8 mouse cellular contexts compared by ENCODE assay signal in the genomic region with DNA sequence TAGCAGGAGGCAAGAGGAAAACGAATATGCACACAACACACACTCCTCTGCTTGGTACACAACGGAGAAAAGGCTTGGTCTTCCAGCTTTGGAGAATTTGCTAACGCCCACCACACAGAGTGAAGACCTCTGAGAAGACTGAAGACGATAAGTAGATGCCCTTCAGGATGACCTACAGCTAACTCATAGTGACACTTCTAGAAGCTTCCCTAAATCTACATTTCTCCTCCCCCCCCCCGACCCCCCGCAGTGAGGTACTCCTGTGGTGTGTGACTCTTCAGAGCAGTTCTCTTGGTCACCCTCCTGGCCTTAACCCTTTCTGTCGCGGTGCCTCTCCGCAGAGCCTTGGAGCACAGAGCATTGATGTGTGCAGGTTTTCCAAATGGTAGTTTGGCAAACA. TPM values are rescaled to one million over a fixed set of nuclear protein-coding genes. Genes with fewer than 3 reads are reported as not detected.
DNase-seq lines count a peak whose midpoint lies in the region; ATAC-seq and TF ChIP-seq lines count a peak whose summit lies in the region.

No protein-coding gene starts in this region.

- H3K4me1 ChIP-seq in lung, postnatal 0 days (ENCODE audit: insufficient read depth, low read depth, low read length) = peaks cover 7% of the 10 kb centered on the region; the same call in 1 of the 2 replicates
- H3K4me1 ChIP-seq in liver, embryonic 12.5 days = peaks cover 40% of the 10 kb centered on the region
- H3K4me1 ChIP-seq in stomach, postnatal 0 days (replicated peaks; ENCODE audit: control insufficient read depth, insufficient read depth) = peaks cover 3% of the 10 kb centered on the region; the same call in 1 of the 2 replicates

- H3K4me2 ChIP-seq in lung, postnatal 0 days (replicated peaks; ENCODE audit: low read depth, low read length) = peak overlapping the region; percentile 94; the same call in 1 of the 2 replicates
- peak overlapping the region; percentile 93 for H3K4me2 ChIP-seq in liver, embryonic 12.5 days
- peak overlapping the region; percentile 84 for H3K4me2 ChIP-seq in stomach, postnatal 0 days (replicated peaks; ENCODE audit: low read depth)

- ATAC-seq in lung, postnatal 0 days = no peak
- no peak for ATAC-seq in liver, embryonic 12.5 days
- ATAC-seq in stomach, postnatal 0 days (ENCODE audit: low FRiP score, low TSS enrichment) = no peak

- WGBS in lung, postnatal 0 days = 31% methylated on average over 9 of the region's 9 CpGs
- 26% methylated on average over 9 of the region's 9 CpGs for WGBS in liver, embryonic 12.5 days (ENCODE audit: insufficient replicate concordance)
- 34% methylated on average over 9 of the region's 9 CpGs for WGBS in stomach, postnatal 0 days

- no peak overlapping the region for H3K27ac ChIP-seq in lung, postnatal 0 days (ENCODE audit: low read length)
- no peak overlapping the region for H3K27ac ChIP-seq in liver, embryonic 12.5 days
- no peak overlapping the region for H3K27ac ChIP-seq in stomach, postnatal 0 days (replicated peaks)

- H3K36me3 ChIP-seq in lung, postnatal 0 days (ENCODE audit: insufficient read depth, low read length) = no peaks in the 10 kb centered on the region
- H3K36me3 ChIP-seq in liver, embryonic 12.5 days = no peaks in the 10 kb centered on the region
- H3K36me3 ChIP-seq in stomach, postnatal 0 days (ENCODE audit: control insufficient read depth, insufficient read depth, low read length) = no peaks in the 10 kb centered on the region

- H3K9me3 ChIP-seq in lung, postnatal 0 days (ENCODE audit: low read length) = no peaks in the 10 kb centered on the region
- no peaks in the 10 kb centered on the region for H3K9me3 ChIP-seq in liver, embryonic 12.5 days (replicated peaks)
- no peaks in the 10 kb centered on the region for H3K9me3 ChIP-seq in stomach, postnatal 0 days (ENCODE audit: control insufficient read depth, low read length)

- no peak overlapping the region for H3K9ac ChIP-seq in lung, postnatal 0 days (replicated peaks; ENCODE audit: low read depth)
- no peak overlapping the region for H3K9ac ChIP-seq in liver, embryonic 12.5 days
- no peak overlapping the region for H3K9ac ChIP-seq in stomach, postnatal 0 days (ENCODE audit: low read length)

- H3K27me3 ChIP-seq in lung, postnatal 0 days (replicated peaks; ENCODE audit: insufficient read depth, low read length) = peaks cover 10% of the 10 kb centered on the region; the same call in 1 of the 2 replicates
- H3K27me3 ChIP-seq in liver, embryonic 12.5 days (replicated peaks) = peaks cover 77% of the 10 kb centered on the region
- H3K27me3 ChIP-seq in stomach, postnatal 0 days (ENCODE audit: control insufficient read depth, insufficient read depth, low read length) = no peaks in the 10 kb centered on the region

- TF ChIP-seq EP300 in lung, postnatal 0 days (IDR thresholded peaks at IDR 0.05) = no peak
- TF ChIP-seq EP300 in stomach, postnatal 0 days (optimal IDR thresholded peaks at IDR 0.05) = no peak

- H3K4me3 ChIP-seq in lung, postnatal 0 days (ENCODE audit: low read depth, low read length) = peak overlapping the region; percentile 62; the same call in 1 of the 2 replicates
- no peak overlapping the region for H3K4me3 ChIP-seq in liver, embryonic 12.5 days
- H3K4me3 ChIP-seq in stomach, postnatal 0 days (ENCODE audit: low read depth, low read length) = peak overlapping the region; percentile 74; the same call in 1 of the 2 replicates

- peak; percentile 8 for DNase-seq in embryo, embryonic 10.5 days (ENCODE audit: low spot score)
- DNase-seq in embryo, embryonic 10 days (ENCODE audit: low spot score) = no peak
- no peak for DNase-seq in lung, postnatal 0 days (ENCODE audit: low spot score)
- DNase-seq in lung, postnatal 10 days = no peak
- no peak for DNase-seq in stomach, postnatal 0 days (ENCODE audit: low spot score)
- DNase-seq in adrenal gland, postnatal 4 days (ENCODE audit: low spot score in 2 of 2) = no peak
- DNase-seq in adrenal gland, adult 18-20 months (ENCODE audit: low spot score in 2 of 2) = no peak

- TF ChIP-seq CTCF in lung, postnatal 0 days (IDR thresholded peaks at IDR 0.05) = no peak
- no peak for TF ChIP-seq CTCF in stomach, postnatal 0 days (IDR thresholded peaks at IDR 0.05; ENCODE audit: low read depth)

RNA-seq across cellular contexts. Expression of gene Fgf2, which starts 0.5 kb away (rescaled TPM):
- 1.5 and 2.1 TPM in 2 replicates for polyA plus RNA-seq in lung, postnatal 0 days (2015; fragmentation: Nextera tagmentation; extraction: Ambion mirVana)
- 0.25 and 0.30 TPM in 2 replicates for polyA plus RNA-seq in liver, embryonic 12.5 days (2016; fragmentation: Nextera tagmentation; extraction: Ambion mirVana)
- polyA plus RNA-seq in stomach, postnatal 0 days (2015; fragmentation: Nextera tagmentation; extraction: Ambion mirVana) = 1.1 and 1.2 TPM in 2 replicates
- total RNA-seq in adrenal gland, postnatal 4 days (2021) = 1 to 10 TPM; 5.0 to 7.1 TPM
- 1 to 10 TPM; 2.8 to 8.0 TPM for total RNA-seq in adrenal gland, adult 18-20 months (2021)

RNA-seq across cellular contexts. Expression of gene Cetn4, which starts 35.2 kb away (rescaled TPM):
- polyA plus RNA-seq in lung, postnatal 0 days (2015; fragmentation: Nextera tagmentation; extraction: Ambion mirVana) = 6.5 and 7.1 TPM in 2 replicates
- 1.7 and 2.3 TPM in 2 replicates for polyA plus RNA-seq in liver, embryonic 12.5 days (2016; fragmentation: Nextera tagmentation; extraction: Ambion mirVana)
- 1.7 and 1.8 TPM in 2 replicates for polyA plus RNA-seq in stomach, postnatal 0 days (2015; fragmentation: Nextera tagmentation; extraction: Ambion mirVana)
- 1 to 10 TPM; 4.4 to 5.3 TPM for total RNA-seq in adrenal gland, postnatal 4 days (2021)
- 1 to 10 TPM; 3.5 to 6.7 TPM for total RNA-seq in adrenal gland, adult 18-20 months (2021)

RNA-seq across cellular contexts. Expression of gene Bbs12, which starts 35.3 kb away (rescaled TPM):
- polyA plus RNA-seq in lung, postnatal 0 days (2015; fragmentation: Nextera tagmentation; extraction: Ambion mirVana) = 3.3 and 4.0 TPM in 2 replicates
- 5.2 and 5.9 TPM in 2 replicates for polyA plus RNA-seq in liver, embryonic 12.5 days (2016; fragmentation: Nextera tagmentation; extraction: Ambion mirVana)
- 2.4 and 2.9 TPM in 2 replicates for polyA plus RNA-seq in stomach, postnatal 0 days (2015; fragmentation: Nextera tagmentation; extraction: Ambion mirVana)
- total RNA-seq in adrenal gland, postnatal 4 days (2021) = 1 to 10 TPM; 6.0 TPM
- 1 to 10 TPM; 4.5 to 4.6 TPM for total RNA-seq in adrenal gland, adult 18-20 months (2021)
